Mouse (Mus musculus): Measurements from ENCODE around the gene Casp8ap2. TPM values are rescaled to one million over a fixed set of nuclear protein-coding genes. Genes with fewer than 3 reads are reported as not detected.
A peak's percentile ranks its signal among the peaks of the same experiment; 100 is the strongest.

The Casp8ap2 gene
- polyA plus RNA-seq (2016; fragmentation: Nextera tagmentation; extraction: Ambion mirVana) = 77.0 and 80.6 TPM in 2 replicates

- peak within 1 kb of the TSS; percentile 76 for H3K4me2 ChIP-seq
- peaks cover 17% of the 10 kb centered on the region for H3K4me1 ChIP-seq (replicated peaks)
- no peaks in the 10 kb centered on the region for H3K27me3 ChIP-seq
- no peaks in the 10 kb centered on the region for H3K9me3 ChIP-seq
- peak within 1 kb of the TSS; percentile 81 for H3K9ac ChIP-seq (replicated peaks)
- peaks cover 7% of the 10 kb centered on the region; the same call in 1 of the 2 replicates for H3K36me3 ChIP-seq
- under 1% methylated on average over 64 of the region's 67 CpGs for WGBS
- H3K27ac ChIP-seq = peak within 1 kb of the TSS; percentile 88
- peak; percentile 98 for ATAC-seq (ENCODE audit: insufficient number of reproducible peaks, insufficient read depth, low FRiP score, low TSS enrichment, low read depth)
- peak within 1 kb of the TSS; percentile 89 for H3K4me3 ChIP-seq (replicated peaks)
Observed at GRCm38 (mm10) chr4:32615034-32615881, at the start of gene Casp8ap2. Gene Casp8ap2 (plus strand): TSS chr4:32615451.

- Histone ChIP-seq H3K9me3 (no peaks in the 10 kb centered on the region), H3K27ac (no peak overlapping the region), H3K27me3 (no peaks in the 10 kb centered on the region), H3K36me3 (peaks cover 15% of the 10 kb centered on the region; the same call in 1 of the 2 replicates), H3K9ac (replicated peaks) (no peak overlapping the region), H3K4me2 (no peak overlapping the region), H3K4me3 (replicated peaks) (no peak overlapping the region), H3K4me1 (replicated peaks) (peaks cover 16% of the 10 kb centered on the region)
- ATAC-seq (ENCODE audit: insufficient number of reproducible peaks, insufficient read depth, low FRiP score, low TSS enrichment, low read depth) = no peak
- 82% methylated on average over 4 of the region's 4 CpGs for WGBS
Observed at GRCm38 (mm10) chr4:32569054-32569453, 46.2 kb upstream of the Casp8ap2 start.

GRCm38 (mm10) chr4:32569995-32570938 lies 45.0 kb upstream of the Casp8ap2 start:
- Histone ChIP-seq H3K27ac (0 out of 2 replicates have a peak overlapping the region, but pooled peaks have one; percentile 23), H3K9me3 (no peaks in the 10 kb centered on the region), H3K9ac (replicated peaks) (no peak overlapping the region; the same call in 1 of the 2 replicates), H3K36me3 (peaks cover 3% of the 10 kb centered on the region; the same call in 1 of the 2 replicates), H3K4me3 (replicated peaks) (no peak overlapping the region), H3K4me2 (no peak overlapping the region), H3K27me3 (no peaks in the 10 kb centered on the region), H3K4me1 (replicated peaks) (peaks cover 16% of the 10 kb centered on the region)
- WGBS = 54% methylated on average over 17 of the region's 17 CpGs
- no peak for ATAC-seq (ENCODE audit: insufficient number of reproducible peaks, insufficient read depth, low FRiP score, low TSS enrichment, low read depth)

GRCm38 (mm10) chr4:32570939-32571317 lies 44.3 kb upstream of the Casp8ap2 start:
- 85% methylated on average over 8 of the region's 8 CpGs for WGBS
- Histone ChIP-seq H3K9me3 (no peaks in the 10 kb centered on the region), H3K4me3 (replicated peaks) (no peak overlapping the region), H3K27ac (0 out of 2 replicates have a peak overlapping the region, but pooled peaks have one; percentile 23), H3K27me3 (no peaks in the 10 kb centered on the region), H3K9ac (replicated peaks) (no peak overlapping the region), H3K4me2 (no peak overlapping the region), H3K4me1 (replicated peaks) (peaks cover 16% of the 10 kb centered on the region), H3K36me3 (peaks cover 3% of the 10 kb centered on the region; the same call in 1 of the 2 replicates)
- ATAC-seq (ENCODE audit: insufficient number of reproducible peaks, insufficient read depth, low FRiP score, low TSS enrichment, low read depth) = no peak

- no peaks in the 10 kb centered on the region for H3K27me3 ChIP-seq
- ATAC-seq (ENCODE audit: insufficient number of reproducible peaks, insufficient read depth, low FRiP score, low TSS enrichment, low read depth) = no peak
- no peak overlapping the region for H3K4me3 ChIP-seq (replicated peaks)
- no peak overlapping the region for H3K27ac ChIP-seq
- H3K9me3 ChIP-seq = no peaks in the 10 kb centered on the region
- no peak overlapping the region for H3K9ac ChIP-seq (replicated peaks)
- 61% methylated on average over 3 of the region's 3 CpGs for WGBS
- H3K4me2 ChIP-seq = no peak overlapping the region
- peaks cover 16% of the 10 kb centered on the region for H3K4me1 ChIP-seq (replicated peaks)
- H3K36me3 ChIP-seq = peaks cover 5% of the 10 kb centered on the region
Observed at GRCm38 (mm10) chr4:32571441-32571840, 43.8 kb upstream of the Casp8ap2 start.

- H3K4me1 ChIP-seq (replicated peaks) = peaks cover 16% of the 10 kb centered on the region
Observed at GRCm38 (mm10) chr4:32572118-32572517, 43.1 kb upstream of the Casp8ap2 start.

GRCm38 (mm10) chr4:32573586-32573985 lies 41.7 kb upstream of the Casp8ap2 start:
- no peak overlapping the region for H3K4me2 ChIP-seq
- no peaks in the 10 kb centered on the region for H3K9me3 ChIP-seq
- no peak overlapping the region for H3K4me3 ChIP-seq (replicated peaks)
- H3K4me1 ChIP-seq (replicated peaks) = peaks cover 16% of the 10 kb centered on the region
- H3K36me3 ChIP-seq = peaks cover 12% of the 10 kb centered on the region
- 90% methylated on average over 5 of the region's 5 CpGs for whole genome bisulfite sequencing
- H3K27me3 ChIP-seq = no peaks in the 10 kb centered on the region
- no peak for ATAC-seq (ENCODE audit: insufficient number of reproducible peaks, insufficient read depth, low FRiP score, low TSS enrichment, low read depth)
- H3K9ac ChIP-seq (replicated peaks) = no peak overlapping the region
- H3K27ac ChIP-seq = no peak overlapping the region

More at GRCm38 (mm10) chr4:32572118-32572517, 43.1 kb upstream of the Casp8ap2 start:
- no peak overlapping the region for H3K4me3 ChIP-seq (replicated peaks)
- 50% methylated on average over 1 of the region's 1 CpGs for WGBS
- no peaks in the 10 kb centered on the region for H3K9me3 ChIP-seq
- peak; percentile 88 for ATAC-seq (ENCODE audit: insufficient number of reproducible peaks, insufficient read depth, low FRiP score, low TSS enrichment, low read depth)
- peaks cover 10% of the 10 kb centered on the region for H3K36me3 ChIP-seq
- no peaks in the 10 kb centered on the region for H3K27me3 ChIP-seq
- H3K9ac ChIP-seq (replicated peaks) = no peak overlapping the region
- H3K4me2 ChIP-seq = no peak overlapping the region
- H3K27ac ChIP-seq = no peak overlapping the region

GRCm38 (mm10) chr4:32574604-32575003 lies 40.6 kb upstream of the Casp8ap2 start:
- Histone ChIP-seq H3K4me3 (replicated peaks) (no peak overlapping the region), H3K4me1 (replicated peaks) (peaks cover 16% of the 10 kb centered on the region), H3K27me3 (no peaks in the 10 kb centered on the region), H3K36me3 (peaks cover 19% of the 10 kb centered on the region), H3K9me3 (no peaks in the 10 kb centered on the region), H3K27ac (no peak overlapping the region), H3K9ac (replicated peaks) (no peak overlapping the region), H3K4me2 (no peak overlapping the region)
- WGBS = 83% methylated on average over 1 of the region's 1 CpGs
- ATAC-seq (ENCODE audit: insufficient number of reproducible peaks, insufficient read depth, low FRiP score, low TSS enrichment, low read depth) = no peak

- WGBS = 46% methylated on average over 9 of the region's 9 CpGs
- no peaks in the 10 kb centered on the region for H3K27me3 ChIP-seq
- no peak overlapping the region for H3K4me2 ChIP-seq
- H3K4me3 ChIP-seq (replicated peaks) = no peak overlapping the region
- H3K36me3 ChIP-seq = peaks cover 25% of the 10 kb centered on the region
- ATAC-seq (ENCODE audit: insufficient number of reproducible peaks, insufficient read depth, low FRiP score, low TSS enrichment, low read depth) = no peak
- H3K9ac ChIP-seq (replicated peaks) = no peak overlapping the region
- H3K9me3 ChIP-seq = no peaks in the 10 kb centered on the region
- peaks cover 11% of the 10 kb centered on the region for H3K4me1 ChIP-seq (replicated peaks)
- H3K27ac ChIP-seq = no peak overlapping the region
Observed at GRCm38 (mm10) chr4:32575165-32575564, 40.1 kb upstream of the Casp8ap2 start.

- 81% methylated on average over 8 of the region's 8 CpGs for WGBS
- Histone ChIP-seq H3K36me3 (peaks cover 32% of the 10 kb centered on the region), H3K27ac (no peak overlapping the region), H3K9ac (replicated peaks) (no peak overlapping the region), H3K4me3 (replicated peaks) (no peak overlapping the region), H3K4me1 (replicated peaks) (peaks cover 5% of the 10 kb centered on the region; the same call in 1 of the 2 replicates), H3K27me3 (no peaks in the 10 kb centered on the region), H3K9me3 (no peaks in the 10 kb centered on the region), H3K4me2 (no peak overlapping the region)
- no peak for ATAC-seq (ENCODE audit: insufficient number of reproducible peaks, insufficient read depth, low FRiP score, low TSS enrichment, low read depth)
Observed at GRCm38 (mm10) chr4:32579850-32580249, 35.4 kb upstream of the Casp8ap2 start.

- Histone ChIP-seq H3K9ac (replicated peaks) (no peak overlapping the region), H3K4me3 (replicated peaks) (no peak overlapping the region), H3K27me3 (no peaks in the 10 kb centered on the region), H3K36me3 (peaks cover 18% of the 10 kb centered on the region; the same call in 1 of the 2 replicates), H3K27ac (no peak overlapping the region), H3K4me1 (replicated peaks) (peaks cover 5% of the 10 kb centered on the region; the same call in 1 of the 2 replicates), H3K4me2 (no peak overlapping the region), H3K9me3 (no peaks in the 10 kb centered on the region)
- no peak for ATAC-seq (ENCODE audit: insufficient number of reproducible peaks, insufficient read depth, low FRiP score, low TSS enrichment, low read depth)
- 70% methylated on average over 6 of the region's 6 CpGs for WGBS
Observed at GRCm38 (mm10) chr4:32584181-32584580, 31.1 kb upstream of the Casp8ap2 start.

Measured in limb, embryonic 12.5 days (tissue).